Mouse (Mus musculus): ENCODE data around the gene Bbs9. TPM values are rescaled to one million over a fixed set of nuclear protein-coding genes. Genes with fewer than 3 reads are reported as not detected.

Bbs9 gene
- polyA plus RNA-seq, 1 experiment from 2014 or later: 7.1 TPM

GRCm38 (mm10) chr9:22827176-22827770 is 351.8 kb downstream of the Bbs9 start:
- WGBS: 72% methylated on average over 2 of the region's 2 CpGs
- ATAC-seq (no peak), DNase-seq (ENCODE audit: low spot score) (no peak)
- no peak overlapping the region for H3K4me3 ChIP-seq (ENCODE audit: low read depth, low read length)
- H3K27me3 ChIP-seq (replicated peaks; ENCODE audit: insufficient read depth, low read length): no peaks in the 10 kb centered on the region
- no peak overlapping the region for H3K4me2 ChIP-seq (replicated peaks; ENCODE audit: low read depth, low read length)
- no peaks in the 10 kb centered on the region for H3K9me3 ChIP-seq (ENCODE audit: low read length)
- no peaks in the 10 kb centered on the region for H3K36me3 ChIP-seq (ENCODE audit: insufficient read depth, low read length)
- H3K27ac ChIP-seq (ENCODE audit: low read length): no peak overlapping the region
- H3K4me1 ChIP-seq (ENCODE audit: insufficient read depth, low read depth, low read length): no peaks in the 10 kb centered on the region
- no peak overlapping the region for H3K9ac ChIP-seq (replicated peaks; ENCODE audit: low read depth)
- TF ChIP-seq EP300 (IDR thresholded peaks at IDR 0.05) (no peak), CTCF (IDR thresholded peaks at IDR 0.05) (no peak)

GRCm38 (mm10) chr9:22829212-22829960 is 353.9 kb downstream of the Bbs9 start:
- no peak for ATAC-seq
- H3K27me3 ChIP-seq (replicated peaks; ENCODE audit: insufficient read depth, low read length): no peaks in the 10 kb centered on the region
- whole genome bisulfite sequencing: 88% methylated on average over 21 of the region's 21 CpGs
- no peak overlapping the region for H3K4me2 ChIP-seq (replicated peaks; ENCODE audit: low read depth, low read length)
- H3K36me3 ChIP-seq (ENCODE audit: insufficient read depth, low read length): no peaks in the 10 kb centered on the region
- H3K9me3 ChIP-seq (ENCODE audit: low read length): no peaks in the 10 kb centered on the region
- H3K27ac ChIP-seq (ENCODE audit: low read length): no peak overlapping the region
- no peaks in the 10 kb centered on the region for H3K4me1 ChIP-seq (ENCODE audit: insufficient read depth, low read depth, low read length)
- H3K9ac ChIP-seq (replicated peaks; ENCODE audit: low read depth): no peak overlapping the region
- DNase-seq (ENCODE audit: low spot score): no peak
- TF ChIP-seq CTCF (IDR thresholded peaks at IDR 0.05) (no peak), EP300 (IDR thresholded peaks at IDR 0.05) (no peak)
- no peak overlapping the region for H3K4me3 ChIP-seq (ENCODE audit: low read depth, low read length)

- TF ChIP-seq EP300 (IDR thresholded peaks at IDR 0.05) (no peak), CTCF (IDR thresholded peaks at IDR 0.05) (no peak)
- no peak for ATAC-seq
- WGBS: 91% methylated on average over 1 of the region's 1 CpGs
These were observed 359.5 kb downstream of the Bbs9 start for GRCm38 (mm10) chr9:22834994-22835512.

GRCm38 (mm10) chr9:22837000-22837399 is 361.5 kb downstream of the Bbs9 start:
- no peak overlapping the region for H3K4me2 ChIP-seq (replicated peaks; ENCODE audit: low read depth, low read length)
- no peaks in the 10 kb centered on the region for H3K36me3 ChIP-seq (ENCODE audit: insufficient read depth, low read length)
- no peaks in the 10 kb centered on the region for H3K4me1 ChIP-seq (ENCODE audit: insufficient read depth, low read depth, low read length)
- DNase-seq (ENCODE audit: low spot score) (no peak), ATAC-seq (no peak)
- no peak overlapping the region for H3K4me3 ChIP-seq (ENCODE audit: low read depth, low read length)
- H3K27me3 ChIP-seq (replicated peaks; ENCODE audit: insufficient read depth, low read length): no peaks in the 10 kb centered on the region
- H3K9me3 ChIP-seq (ENCODE audit: low read length): no peaks in the 10 kb centered on the region
- WGBS: 64% methylated on average over 6 of the region's 6 CpGs
- no peak overlapping the region for H3K27ac ChIP-seq (ENCODE audit: low read length)
- no peak overlapping the region for H3K9ac ChIP-seq (replicated peaks; ENCODE audit: low read depth)
- TF ChIP-seq EP300 (IDR thresholded peaks at IDR 0.05) (no peak), CTCF (IDR thresholded peaks at IDR 0.05) (no peak)

More at GRCm38 (mm10) chr9:22834994-22835512, 359.5 kb downstream of the Bbs9 start:
- no peak overlapping the region for H3K27ac ChIP-seq (ENCODE audit: low read length)
- H3K9ac ChIP-seq (replicated peaks; ENCODE audit: low read depth): no peak overlapping the region
- DNase-seq (ENCODE audit: low spot score): no peak
- no peak overlapping the region for H3K4me3 ChIP-seq (ENCODE audit: low read depth, low read length)
- no peaks in the 10 kb centered on the region for H3K36me3 ChIP-seq (ENCODE audit: insufficient read depth, low read length)
- H3K9me3 ChIP-seq (ENCODE audit: low read length): no peaks in the 10 kb centered on the region
- no peaks in the 10 kb centered on the region for H3K27me3 ChIP-seq (replicated peaks; ENCODE audit: insufficient read depth, low read length)
- no peak overlapping the region for H3K4me2 ChIP-seq (replicated peaks; ENCODE audit: low read depth, low read length)
- H3K4me1 ChIP-seq (ENCODE audit: insufficient read depth, low read depth, low read length): no peaks in the 10 kb centered on the region

GRCm38 (mm10) chr9:22837702-22838210 is 362.2 kb downstream of the Bbs9 start:
- no peak overlapping the region for H3K9ac ChIP-seq (replicated peaks; ENCODE audit: low read depth)
- TF ChIP-seq CTCF (IDR thresholded peaks at IDR 0.05): no peak
- TF ChIP-seq EP300 (IDR thresholded peaks at IDR 0.05): no peak
- ATAC-seq: 0 out of 2 replicates have a peak, but pooled peaks have one; percentile 19

GRCm38 (mm10) chr9:22846048-22846447 is 370.5 kb downstream of the Bbs9 start:
- peak; percentile 71 for ATAC-seq
- 68% methylated on average over 2 of the region's 2 CpGs for WGBS

More at GRCm38 (mm10) chr9:22837702-22838210, 362.2 kb downstream of the Bbs9 start:
- H3K9me3 ChIP-seq (ENCODE audit: low read length): no peaks in the 10 kb centered on the region
- no peak for DNase-seq (ENCODE audit: low spot score)
- no peak overlapping the region for H3K4me3 ChIP-seq (ENCODE audit: low read depth, low read length)
- H3K4me1 ChIP-seq (ENCODE audit: insufficient read depth, low read depth, low read length): no peaks in the 10 kb centered on the region
- H3K4me2 ChIP-seq (replicated peaks; ENCODE audit: low read depth, low read length): no peak overlapping the region
- no peaks in the 10 kb centered on the region for H3K27me3 ChIP-seq (replicated peaks; ENCODE audit: insufficient read depth, low read length)
- no peaks in the 10 kb centered on the region for H3K36me3 ChIP-seq (ENCODE audit: insufficient read depth, low read length)
- 35% methylated on average over 4 of the region's 4 CpGs for WGBS
- H3K27ac ChIP-seq (ENCODE audit: low read length): no peak overlapping the region

More at GRCm38 (mm10) chr9:22846048-22846447, 370.5 kb downstream of the Bbs9 start:
- no peaks in the 10 kb centered on the region for H3K36me3 ChIP-seq (ENCODE audit: insufficient read depth, low read length)
- H3K4me3 ChIP-seq (ENCODE audit: low read depth, low read length): no peak overlapping the region
- TF ChIP-seq EP300 (IDR thresholded peaks at IDR 0.05): no peak
- no peak for TF ChIP-seq CTCF (IDR thresholded peaks at IDR 0.05)
- H3K4me2 ChIP-seq (replicated peaks; ENCODE audit: low read depth, low read length): no peak overlapping the region
- H3K27ac ChIP-seq (ENCODE audit: low read length): no peak overlapping the region
- H3K27me3 ChIP-seq (replicated peaks; ENCODE audit: insufficient read depth, low read length): no peaks in the 10 kb centered on the region
- no peaks in the 10 kb centered on the region for H3K4me1 ChIP-seq (ENCODE audit: insufficient read depth, low read depth, low read length)
- peak; percentile 35 for DNase-seq (ENCODE audit: low spot score)
- H3K9ac ChIP-seq (replicated peaks; ENCODE audit: low read depth): no peak overlapping the region
- H3K9me3 ChIP-seq (ENCODE audit: low read length): no peaks in the 10 kb centered on the region
